Comparison of ENCODE assay signal across 20 mouse cellular contexts in the genomic region with DNA sequence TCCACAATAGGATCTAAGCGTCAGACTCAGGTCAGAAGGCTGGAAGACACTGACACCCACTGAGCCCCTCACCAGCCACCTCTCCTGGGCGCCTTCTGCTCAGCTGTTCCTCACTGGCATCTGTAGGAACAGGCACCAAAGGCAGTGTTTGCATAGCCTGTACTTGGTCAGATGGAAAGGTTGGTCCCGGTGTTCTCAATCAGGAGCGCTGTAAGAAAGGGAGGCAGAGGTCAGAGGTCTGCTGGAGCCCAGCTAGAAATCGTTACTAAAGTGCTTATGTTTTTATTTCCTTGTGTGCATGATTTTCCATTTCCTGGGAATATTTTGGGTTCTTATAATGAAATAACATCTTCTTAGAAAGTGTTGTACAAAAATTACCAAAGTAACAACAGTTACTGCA. TPM values are rescaled to one million over a fixed set of nuclear protein-coding genes. Genes with fewer than 3 reads are reported as not detected.
DNase-seq lines count a peak whose midpoint lies in the region; ATAC-seq and TF ChIP-seq lines count a peak whose summit lies in the region.
"Had no signal": no experiment of that assay in that cellular context is flagged by ENCODE, and none has a peak within 500 bp of the region (broad histone marks: within the 10 kb centered on the region; RNA-seq: fewer than 3 reads in every experiment).

No protein-coding gene starts in this region.

- H3K79me2 ChIP-seq in heart, adult 2 months (replicated peaks; ENCODE audit: control insufficient read depth, insufficient read depth, low read length) = peaks cover 3% of the 10 kb centered on the region; the same call in 1 of the 2 replicates

- H3K4me2 ChIP-seq in embryonic facial prominence, embryonic 14.5 days (ENCODE audit: low read depth, low read length) = no peak overlapping the region
- no peak overlapping the region for H3K4me2 ChIP-seq in heart, embryonic 15.5 days
- no peak overlapping the region for H3K4me2 ChIP-seq in limb, embryonic 12.5 days
- H3K4me2 ChIP-seq in limb, embryonic 13.5 days (replicated peaks) = no peak overlapping the region
- H3K4me2 ChIP-seq: limb, embryonic 15.5 days had no signal

- WGBS in embryonic facial prominence, embryonic 14.5 days = 34% methylated on average over 5 of the region's 5 CpGs
- WGBS in embryonic facial prominence, embryonic 10.5 days = 29% methylated on average over 5 of the region's 5 CpGs
- WGBS in heart, embryonic 15.5 days = 64% methylated on average over 5 of the region's 5 CpGs
- WGBS in heart, adult 2 months = 53% methylated on average over 5 of the region's 5 CpGs
- WGBS in limb, embryonic 12.5 days = 61% methylated on average over 5 of the region's 5 CpGs
- 73% methylated on average over 5 of the region's 5 CpGs for WGBS in limb, embryonic 10.5 days
- 57% methylated on average over 5 of the region's 5 CpGs for WGBS in limb, embryonic 13.5 days

- no peak for TF ChIP-seq EP300 in heart, adult 2 months (IDR thresholded peaks at IDR 0.05; ENCODE audit: insufficient read depth, low read depth, low read length)

- peaks cover 30% of the 10 kb centered on the region for H3K4me1 ChIP-seq in embryonic facial prominence, embryonic 14.5 days (ENCODE audit: control insufficient read depth, insufficient read depth, low read length)
- H3K4me1 ChIP-seq in embryonic facial prominence, embryonic 10.5 days = peaks cover 42% of the 10 kb centered on the region
- H3K4me1 ChIP-seq in heart, embryonic 15.5 days (replicated peaks) = peaks cover 27% of the 10 kb centered on the region
- peaks cover 11% of the 10 kb centered on the region for H3K4me1 ChIP-seq in heart, adult 2 months (ENCODE audit: control insufficient read depth, insufficient read depth, low read length)
- peaks cover 34% of the 10 kb centered on the region for H3K4me1 ChIP-seq in limb, embryonic 12.5 days (replicated peaks)
- peaks cover 21% of the 10 kb centered on the region for H3K4me1 ChIP-seq in limb, embryonic 10.5 days
- H3K4me1 ChIP-seq in limb, embryonic 13.5 days = peaks cover 37% of the 10 kb centered on the region

- no peak overlapping the region for H3K9ac ChIP-seq in embryonic facial prominence, embryonic 14.5 days (ENCODE audit: low read depth, low read length)
- no peak overlapping the region for H3K9ac ChIP-seq in heart, embryonic 15.5 days
- H3K9ac ChIP-seq in heart, adult 2 months (ENCODE audit: low read depth, low read length) = no peak overlapping the region
- H3K9ac ChIP-seq in limb, embryonic 12.5 days (replicated peaks) = no peak overlapping the region
- peak overlapping the region; percentile 32; the same call in 1 of the 2 replicates for H3K9ac ChIP-seq in limb, embryonic 13.5 days
- H3K9ac ChIP-seq: limb, embryonic 15.5 days had no signal

- H3K4me3 ChIP-seq in embryonic facial prominence, embryonic 14.5 days (ENCODE audit: low read depth, low read length) = no peak overlapping the region
- no peak overlapping the region for H3K4me3 ChIP-seq in embryonic facial prominence, embryonic 10.5 days
- no peak overlapping the region for H3K4me3 ChIP-seq in heart, embryonic 15.5 days
- no peak overlapping the region for H3K4me3 ChIP-seq in heart, adult 2 months
- no peak overlapping the region for H3K4me3 ChIP-seq in limb, embryonic 12.5 days (replicated peaks)
- H3K4me3 ChIP-seq in limb, embryonic 10.5 days = no peak overlapping the region
- no peak overlapping the region for H3K4me3 ChIP-seq in limb, embryonic 13.5 days
- H3K4me3 ChIP-seq: forebrain, embryonic 10.5 days; heart, embryonic 10.5 days; limb, embryonic 15.5 days; megakaryocyte, embryonic 14.5 days had no signal

- peak overlapping the region; percentile 39; the same call in 1 of the 2 replicates for H3K27ac ChIP-seq in embryonic facial prominence, embryonic 14.5 days (replicated peaks; ENCODE audit: low read depth, low read length)
- no peak overlapping the region for H3K27ac ChIP-seq in embryonic facial prominence, embryonic 10.5 days (replicated peaks)
- H3K27ac ChIP-seq in heart, embryonic 15.5 days = 0 out of 2 replicates have a peak overlapping the region, but pooled peaks have one; percentile 9
- no peak overlapping the region for H3K27ac ChIP-seq in heart, adult 2 months
- H3K27ac ChIP-seq in limb, embryonic 12.5 days = 0 out of 2 replicates have a peak overlapping the region, but pooled peaks have one; percentile 12
- H3K27ac ChIP-seq in limb, embryonic 10.5 days = no peak overlapping the region
- H3K27ac ChIP-seq in limb, embryonic 13.5 days = no peak overlapping the region
- H3K27ac ChIP-seq: heart, embryonic 10.5 days had no signal

- no peak for TF ChIP-seq CTCF in heart, adult 2 months (IDR thresholded peaks at IDR 0.05)

- ATAC-seq in embryonic facial prominence, embryonic 14.5 days (ENCODE audit: low read depth) = no peak
- ATAC-seq in heart, embryonic 15.5 days (replicated peaks; ENCODE audit: insufficient number of reproducible peaks, insufficient read depth, low FRiP score, low read depth) = no peak
- ATAC-seq in limb, embryonic 12.5 days (ENCODE audit: insufficient number of reproducible peaks, insufficient read depth, low FRiP score, low TSS enrichment, low read depth) = no peak
- ATAC-seq in limb, embryonic 13.5 days (ENCODE audit: low FRiP score, low read depth) = no peak
- ATAC-seq: activated CD4-positive, CD25-positive, alpha-beta regulatory T cell, adult 4 months had no signal

- H3K9me3 ChIP-seq in embryonic facial prominence, embryonic 14.5 days (ENCODE audit: control insufficient read depth, low read length) = no peaks in the 10 kb centered on the region
- H3K9me3 ChIP-seq in embryonic facial prominence, embryonic 10.5 days = no peaks in the 10 kb centered on the region
- no peaks in the 10 kb centered on the region for H3K9me3 ChIP-seq in heart, embryonic 15.5 days (replicated peaks)
- H3K9me3 ChIP-seq in limb, embryonic 12.5 days = no peaks in the 10 kb centered on the region
- no peaks in the 10 kb centered on the region for H3K9me3 ChIP-seq in limb, embryonic 10.5 days (replicated peaks)
- no peaks in the 10 kb centered on the region for H3K9me3 ChIP-seq in limb, embryonic 13.5 days
- H3K9me3 ChIP-seq: forebrain, embryonic 10.5 days; G1E; heart, embryonic 10.5 days; limb, embryonic 15.5 days; megakaryocyte, embryonic 14.5 days had no signal

- peaks cover 44% of the 10 kb centered on the region for H3K36me3 ChIP-seq in embryonic facial prominence, embryonic 14.5 days (ENCODE audit: control insufficient read depth, insufficient read depth, low read length)
- peaks cover 76% of the 10 kb centered on the region for H3K36me3 ChIP-seq in embryonic facial prominence, embryonic 10.5 days (replicated peaks)
- H3K36me3 ChIP-seq in heart, embryonic 15.5 days = peaks cover 38% of the 10 kb centered on the region
- no peaks in the 10 kb centered on the region for H3K36me3 ChIP-seq in heart, adult 2 months (ENCODE audit: control insufficient read depth, insufficient read depth, low read length)
- H3K36me3 ChIP-seq in limb, embryonic 12.5 days = peaks cover 55% of the 10 kb centered on the region
- H3K36me3 ChIP-seq in limb, embryonic 10.5 days = peaks cover 80% of the 10 kb centered on the region
- H3K36me3 ChIP-seq in limb, embryonic 13.5 days = peaks cover 47% of the 10 kb centered on the region

- H3K27me3 ChIP-seq in embryonic facial prominence, embryonic 14.5 days (replicated peaks; ENCODE audit: control insufficient read depth, insufficient read depth, low read length) = no peaks in the 10 kb centered on the region
- no peaks in the 10 kb centered on the region for H3K27me3 ChIP-seq in embryonic facial prominence, embryonic 10.5 days (replicated peaks; ENCODE audit: low read depth, poor library complexity, severe bottlenecking)
- no peaks in the 10 kb centered on the region for H3K27me3 ChIP-seq in heart, embryonic 15.5 days
- H3K27me3 ChIP-seq in heart, adult 2 months (ENCODE audit: control insufficient read depth, insufficient read depth, low read length) = no peaks in the 10 kb centered on the region
- no peaks in the 10 kb centered on the region for H3K27me3 ChIP-seq in limb, embryonic 12.5 days
- H3K27me3 ChIP-seq in limb, embryonic 10.5 days (ENCODE audit: low read depth, poor library complexity, severe bottlenecking) = no peaks in the 10 kb centered on the region
- no peaks in the 10 kb centered on the region for H3K27me3 ChIP-seq in limb, embryonic 13.5 days
- H3K27me3 ChIP-seq: limb, embryonic 15.5 days; megakaryocyte, embryonic 14.5 days had no signal

- TF ChIP-seq POLR2A in heart, adult 2 months (IDR thresholded peaks at IDR 0.05; ENCODE audit: insufficient read depth, low read depth, low read length) = no peak

- intact Hi-C loops in heart, adult 2 months (cut with DNase I) = no loop called here

- no peak for DNase-seq in embryonic facial prominence, embryonic 14.5 days (ENCODE audit: low spot score)
- DNase-seq in embryonic facial prominence, embryonic 10.5 days (ENCODE audit: low spot score) = no peak
- no peak for DNase-seq in heart, adult 2 months
- DNase-seq in limb, embryonic 10.5 days (ENCODE audit: low spot score) = no peak
- DNase-seq: adrenal gland, postnatal 10 days; embryo, embryonic 11 days; gastrocnemius, postnatal 25 days; heart, postnatal 4 days; lung, postnatal 14 days; right cerebral cortex, adult 18-20 months; thymus, postnatal 14 days had no signal

RNA-seq across cellular contexts. Expression of a gene that starts 13.3 kb away (rescaled TPM):
- 0.13 TPM in 2 replicates for polyA plus RNA-seq in embryonic facial prominence, embryonic 14.5 days (2014; fragmentation: Nextera tagmentation; extraction: Ambion mirVana)
- 0.09 and 0.12 TPM in 2 replicates for polyA plus RNA-seq in embryonic facial prominence, embryonic 10.5 days (2016; fragmentation: Nextera tagmentation; extraction: Ambion mirVana)
- polyA plus RNA-seq in heart, embryonic 15.5 days (2015; fragmentation: Nextera tagmentation; extraction: Ambion mirVana) = 0.04 TPM in 1 of 2 replicates, not detected in the other
- under 1 TPM; 0.08 to 0.16 TPM for total RNA-seq in heart, adult 2 months (2021)
- 0.15 and 0.37 TPM in 2 replicates for polyA plus RNA-seq in heart, adult 2 months (2012; rRNA removed)
- 0.18 and 0.32 TPM in 2 replicates for polyA plus RNA-seq in limb, embryonic 12.5 days (2016; fragmentation: Nextera tagmentation; extraction: Ambion mirVana)
- polyA plus RNA-seq in limb, embryonic 10.5 days (2016; fragmentation: Nextera tagmentation; extraction: Ambion mirVana) = 0.10 TPM in 1 of 2 replicates, not detected in the other
- 0.09 and 0.15 TPM in 2 replicates for polyA plus RNA-seq in limb, embryonic 13.5 days (2015; fragmentation: Nextera tagmentation; extraction: Ambion mirVana)
- polyA plus RNA-seq: activated CD4-positive, CD25-positive, alpha-beta regulatory T cell, adult 4 months; G1E had no signal

Comparison
In these comparisons a context has a peak if more than half of its experiments do, and no peak if none do; other contexts are left out.
1. H3K27ac ChIP-seq: peak in embryonic facial prominence, embryonic 14.5 days (single experiment), heart, embryonic 15.5 days (single experiment) and limb, embryonic 12.5 days (single experiment); none in embryonic facial prominence, embryonic 10.5 days (single experiment), heart, adult 2 months (single experiment), limb, embryonic 10.5 days (single experiment) and limb, embryonic 13.5 days (single experiment).